Comparison of ENCODE assay signal across 10 mouse cellular contexts in genomic region chr16:23269056-23269983, GRCm38 (mm10). TPM values are rescaled to one million over a fixed set of nuclear protein-coding genes. Genes with fewer than 3 reads are reported as not detected.
A peak's percentile ranks its signal among the peaks of the same experiment; 100 is the strongest.
DNase-seq lines count a peak whose midpoint lies in the region; ATAC-seq and TF ChIP-seq lines count a peak whose summit lies in the region.
"Had no signal": no experiment of that assay in that cellular context is flagged by ENCODE, and none has a peak within 500 bp of the region (broad histone marks: within the 10 kb centered on the region; RNA-seq: fewer than 3 reads in every experiment).

No protein-coding gene starts in this region.

- no peaks in the 10 kb centered on the region for H3K9me3 ChIP-seq in embryonic facial prominence, embryonic 14.5 days (ENCODE audit: control insufficient read depth, low read length)

- TF ChIP-seq POLR2A in heart, adult 2 months (IDR thresholded peaks at IDR 0.05; ENCODE audit: insufficient read depth, low read depth, low read length): no peak

- peak; percentile 21 for DNase-seq in kidney, adult 9 months
- no peak for DNase-seq in kidney, postnatal 14 days
- peak; percentile 62 for DNase-seq in CD4-positive, CD25-positive, alpha-beta regulatory T cell, adult 2 months (ENCODE audit: low read depth, low spot score)
- no peak for DNase-seq in embryonic facial prominence, embryonic 14.5 days (ENCODE audit: low spot score)
- no peak for DNase-seq in cerebellum, postnatal 36 days
- DNase-seq in right cerebral cortex, adult 18-20 months: no peak
- DNase-seq in heart, adult 2 months: no peak
- DNase-seq: cerebellum, adult 11-12 months had no signal

- H3K27ac ChIP-seq in embryonic facial prominence, embryonic 14.5 days (replicated peaks; ENCODE audit: low read depth, low read length): 0 out of 2 replicates have a peak overlapping the region, but pooled peaks have one; percentile 74
- H3K27ac ChIP-seq in heart, adult 2 months: no peak overlapping the region
- H3K27ac ChIP-seq: liver, embryonic 14.5 days had no signal

- no peak for ATAC-seq in embryonic facial prominence, embryonic 14.5 days (ENCODE audit: low read depth)
- peak; percentile 52 for ATAC-seq in megakaryocyte-erythroid progenitor cell, adult 5-6 weeks (replicated peaks; ENCODE audit: low FRiP score, low TSS enrichment, poor library complexity, severe bottlenecking)

- peaks cover 9% of the 10 kb centered on the region; the same call in 1 of the 2 replicates for H3K36me3 ChIP-seq in embryonic facial prominence, embryonic 14.5 days (ENCODE audit: control insufficient read depth, insufficient read depth, low read length)
- H3K36me3 ChIP-seq in heart, adult 2 months (ENCODE audit: control insufficient read depth, insufficient read depth, low read length): no peaks in the 10 kb centered on the region; the same call in 1 of the 2 replicates

- no peaks in the 10 kb centered on the region for H3K27me3 ChIP-seq in embryonic facial prominence, embryonic 14.5 days (replicated peaks; ENCODE audit: control insufficient read depth, insufficient read depth, low read length)
- H3K27me3 ChIP-seq in heart, adult 2 months (ENCODE audit: control insufficient read depth, insufficient read depth, low read length): no peaks in the 10 kb centered on the region

- intact Hi-C loops in heart, adult 2 months (cut with DNase I): no loop called here

- H3K9ac ChIP-seq in embryonic facial prominence, embryonic 14.5 days (ENCODE audit: low read depth, low read length): no peak overlapping the region
- H3K9ac ChIP-seq in heart, adult 2 months (ENCODE audit: low read depth, low read length): no peak overlapping the region
- H3K9ac ChIP-seq: liver, embryonic 14.5 days had no signal

- no peak overlapping the region for H3K4me3 ChIP-seq in embryonic facial prominence, embryonic 14.5 days (ENCODE audit: low read depth, low read length)
- H3K4me3 ChIP-seq in heart, adult 2 months: no peak overlapping the region

- H3K79me2 ChIP-seq in heart, adult 2 months (replicated peaks; ENCODE audit: control insufficient read depth, insufficient read depth, low read length): no peaks in the 10 kb centered on the region

- no peak overlapping the region for H3K4me2 ChIP-seq in embryonic facial prominence, embryonic 14.5 days (ENCODE audit: low read depth, low read length)

- no peak for TF ChIP-seq EP300 in heart, adult 2 months (IDR thresholded peaks at IDR 0.05; ENCODE audit: insufficient read depth, low read depth, low read length)

- H3K4me1 ChIP-seq in embryonic facial prominence, embryonic 14.5 days (ENCODE audit: control insufficient read depth, insufficient read depth, low read length): peaks cover 31% of the 10 kb centered on the region
- H3K4me1 ChIP-seq in heart, adult 2 months (ENCODE audit: control insufficient read depth, insufficient read depth, low read length): peaks cover 15% of the 10 kb centered on the region

- no peak for TF ChIP-seq CTCF in heart, adult 2 months (IDR thresholded peaks at IDR 0.05)

- 75% methylated on average over 17 of the region's 17 CpGs for WGBS in embryonic facial prominence, embryonic 14.5 days
- 81% methylated on average over 17 of the region's 17 CpGs for WGBS in heart, adult 2 months

RNA-seq across cellular contexts. Expression of gene St6gal1, which starts 44.8 kb away (rescaled TPM):
- polyA plus RNA-seq in embryonic facial prominence, embryonic 14.5 days (2014; fragmentation: Nextera tagmentation; extraction: Ambion mirVana): 20.3 and 21.0 TPM in 2 replicates
- 0.45 and 5.0 TPM in 2 replicates for total RNA-seq in megakaryocyte-erythroid progenitor cell, adult 5-6 weeks (2014; fragmentation: Nextera tagmentation)
- total RNA-seq in megakaryocyte-erythroid progenitor cell, adult 5-6 weeks (2017): not detected in 2 replicates
- 1 to 10 TPM; 8.4 to 9.9 TPM for total RNA-seq in heart, adult 2 months (2021)
- 6.0 and 9.9 TPM in 2 replicates for polyA plus RNA-seq in heart, adult 2 months (2012; rRNA removed)

Comparison
In these comparisons a context has a peak if more than half of its experiments do, and no peak if none do; other contexts are left out.
1. DNase-seq: peak in kidney, adult 9 months (single experiment) and CD4-positive, CD25-positive, alpha-beta regulatory T cell, adult 2 months (single experiment); none in kidney, postnatal 14 days (single experiment), embryonic facial prominence, embryonic 14.5 days (single experiment), cerebellum, postnatal 36 days (0 of 2), right cerebral cortex, adult 18-20 months (single experiment) and heart, adult 2 months (0 of 2).